ENCODE assay signal across 16 mouse cellular contexts in genomic region chrX:136590897-136591257, GRCm38 (mm10). TPM values are rescaled to one million over a fixed set of nuclear protein-coding genes. Genes with fewer than 3 reads are reported as not detected.
DNase-seq lines count a peak whose midpoint lies in the region; ATAC-seq and TF ChIP-seq lines count a peak whose summit lies in the region.
"Had no signal": no experiment of that assay in that cellular context is flagged by ENCODE, and none has a peak within 500 bp of the region (broad histone marks: within the 10 kb centered on the region; RNA-seq: fewer than 3 reads in every experiment).

No protein-coding gene starts in this region.

- no peaks in the 10 kb centered on the region for H3K9me3 ChIP-seq in CH12.LX (replicated peaks; ENCODE audit: low read length)
- H3K9me3 ChIP-seq in forebrain, embryonic 16.5 days (ENCODE audit: control insufficient read depth, low read length): no peaks in the 10 kb centered on the region
- no peaks in the 10 kb centered on the region for H3K9me3 ChIP-seq in midbrain, embryonic 12.5 days

- H3K4me3 ChIP-seq in CH12.LX (replicated peaks in 1 of 3; ENCODE audit: low read depth in 2 of 3, low read length in 2 of 3, poor library complexity in 1 of 3): peak overlapping the region; percentile 45 to 65 (median 56)
- peak overlapping the region; percentile 57 for H3K4me3 ChIP-seq in cortical plate, adult 2 months (ENCODE audit: insufficient read depth, low read length)
- H3K4me3 ChIP-seq in forebrain, embryonic 16.5 days (replicated peaks; ENCODE audit: low read length): peak overlapping the region; percentile 40
- H3K4me3 ChIP-seq in midbrain, embryonic 12.5 days: peak overlapping the region; percentile 37

- H3K27ac ChIP-seq in CH12.LX (ENCODE audit: insufficient read depth, low read depth): no peak overlapping the region
- H3K27ac ChIP-seq in cortical plate, adult 2 months (ENCODE audit: insufficient read depth, low read length): no peak overlapping the region
- peak overlapping the region; percentile 61 for H3K27ac ChIP-seq in forebrain, embryonic 16.5 days (ENCODE audit: low read length)
- peak overlapping the region; percentile 83 for H3K27ac ChIP-seq in midbrain, embryonic 12.5 days (replicated peaks)
- H3K27ac ChIP-seq: liver, embryonic 14.5 days; macrophage had no signal

- no peak for TF ChIP-seq RAD21 in CH12.LX (IDR thresholded peaks at IDR 0.05; ENCODE audit: low read depth, low read length)

- dilution Hi-C loops in CH12.LX (cut with MboI; ENCODE audit: extremely low pct_ligation_motif_present, extremely low pct_unique_long_range_greater_than_20kb, low sequenced_read_pairs): no loop called here

- peak overlapping the region; percentile 78; the same call in 1 of the 2 replicates for H3K4me2 ChIP-seq in CH12.LX (ENCODE audit: insufficient read depth, low read depth, poor library complexity, severe bottlenecking)
- peak overlapping the region; percentile 27 for H3K4me2 ChIP-seq in forebrain, embryonic 16.5 days (ENCODE audit: low read length)
- H3K4me2 ChIP-seq in midbrain, embryonic 12.5 days (replicated peaks): peak overlapping the region; percentile 44
- H3K4me2 ChIP-seq: heart, embryonic 11.5 days had no signal

- no peaks in the 10 kb centered on the region for H3K4me1 ChIP-seq in CH12.LX (ENCODE audit: control insufficient read depth in 1 of 2, insufficient read depth in 2 of 2)
- H3K4me1 ChIP-seq in cortical plate, adult 2 months (ENCODE audit: control insufficient read depth, insufficient read depth, low read length): no peaks in the 10 kb centered on the region
- no peaks in the 10 kb centered on the region for H3K4me1 ChIP-seq in forebrain, embryonic 16.5 days (replicated peaks; ENCODE audit: control insufficient read depth, insufficient read depth, low read length)
- H3K4me1 ChIP-seq in midbrain, embryonic 12.5 days: no peaks in the 10 kb centered on the region

- in situ Hi-C loops in CH12.LX (cut with MboI; ENCODE audit: low pct_ligation_motif_present, low pct_unique_long_range_greater_than_20kb, low sequenced_read_pairs): no loop called here

- H3K36me3 ChIP-seq in CH12.LX (replicated peaks in 1 of 2; ENCODE audit: control insufficient read depth in 1 of 2, insufficient read depth in 1 of 2, low read length in 1 of 2): no peaks in the 10 kb centered on the region
- no peaks in the 10 kb centered on the region for H3K36me3 ChIP-seq in forebrain, embryonic 16.5 days (ENCODE audit: control insufficient read depth, insufficient read depth)
- H3K36me3 ChIP-seq in midbrain, embryonic 12.5 days: no peaks in the 10 kb centered on the region

- TF ChIP-seq POLR2A in CH12.LX (IDR thresholded peaks at IDR 0.05; ENCODE audit: low read depth, low read length): no peak
- TF ChIP-seq POLR2A in cortical plate, adult 2 months (IDR thresholded peaks at IDR 0.05; ENCODE audit: extremely low read depth, insufficient read depth, low read length): no peak

- H3K79me2 ChIP-seq in CH12.LX (replicated peaks; ENCODE audit: control insufficient read depth, extremely low read depth, insufficient read depth, poor library complexity, severe bottlenecking): no peaks in the 10 kb centered on the region

- TF ChIP-seq EP300 in CH12.LX (IDR thresholded peaks at IDR 0.05; ENCODE audit: low read length): no peak

- no peaks in the 10 kb centered on the region for H3K27me3 ChIP-seq in CH12.LX (replicated peaks)
- no peaks in the 10 kb centered on the region for H3K27me3 ChIP-seq in forebrain, embryonic 16.5 days (replicated peaks; ENCODE audit: control insufficient read depth, insufficient read depth, low read length)
- H3K27me3 ChIP-seq in midbrain, embryonic 12.5 days: no peaks in the 10 kb centered on the region

- no peak for DNase-seq in CH12.LX (ENCODE audit: extremely low read depth)
- no peak for DNase-seq in right cerebral cortex, postnatal 25 days
- no peak for DNase-seq in layer of hippocampus, adult 11-12 months (ENCODE audit: low spot score)
- DNase-seq in thymus, postnatal 36 days: no peak
- DNase-seq: adrenal gland, postnatal 25 days had no signal

- peak; percentile 70 for ATAC-seq in forebrain, embryonic 16.5 days
- peak; percentile 76 for ATAC-seq in midbrain, embryonic 12.5 days (ENCODE audit: low FRiP score, low read depth)

- 13% methylated on average over 2 of the region's 2 CpGs for WGBS in forebrain, embryonic 16.5 days
- WGBS in midbrain, embryonic 12.5 days: 31% methylated on average over 2 of the region's 2 CpGs

- TF ChIP-seq CTCF in CH12.LX (conservative IDR thresholded peaks at IDR 0.05 in 1 of 2, IDR thresholded peaks at IDR 0.05 in 1 of 2; ENCODE audit: low read depth in 2 of 2, low read length in 2 of 2): no peak
- no peak for TF ChIP-seq CTCF in cortical plate, adult 2 months (IDR thresholded peaks at IDR 0.05; ENCODE audit: extremely low read depth, insufficient read depth, low read length)

- no peak overlapping the region for H3K9ac ChIP-seq in CH12.LX (ENCODE audit: insufficient read depth, low read depth)
- H3K9ac ChIP-seq in forebrain, embryonic 16.5 days (replicated peaks; ENCODE audit: low read depth, low read length): peak overlapping the region; percentile 50
- peak overlapping the region; percentile 37; the same call in 1 of the 2 replicates for H3K9ac ChIP-seq in midbrain, embryonic 12.5 days (replicated peaks)
- H3K9ac ChIP-seq: liver, embryonic 14.5 days had no signal

TF ChIP-seq in CH12.LX, 34 proteins besides CTCF, POLR2A, EP300 and RAD21:
- TF ChIP-seq SMC3 (IDR thresholded peaks at IDR 0.05; ENCODE audit: low read depth, low read length): no peak
- no peak for TF ChIP-seq UBTF (IDR thresholded peaks at IDR 0.05; ENCODE audit: low read depth, low read length)
- no peak for TF ChIP-seq ZNF384 (IDR thresholded peaks at IDR 0.05; ENCODE audit: low read depth, low read length)
- TF ChIP-seq POLR2AphosphoS2 (IDR thresholded peaks at IDR 0.05; ENCODE audit: low read depth, low read length): no peak

RNA-seq across cellular contexts. Expression of gene Tceal3, which starts 0.2 kb away (rescaled TPM):
- total RNA-seq in CH12.LX (2012; rRNA removed): not detected in 2 replicates
- not detected in 2 replicates for total RNA-seq in CH12.LX (2014; rRNA removed)
- not detected in 2 replicates for polyA plus RNA-seq in CH12.LX (2012; ENCODE audit: insufficient read length, low read depth)
- polyA plus RNA-seq in cortical plate, adult 2 months (2012; rRNA removed): 243 and 298 TPM in 2 replicates
- 49.1 and 56.4 TPM in 2 replicates for polyA plus RNA-seq in forebrain, embryonic 16.5 days (2015; fragmentation: Nextera tagmentation; extraction: Ambion mirVana)
- 26.9 and 32.3 TPM in 2 replicates for polyA plus RNA-seq in midbrain, embryonic 12.5 days (2016; fragmentation: Nextera tagmentation; extraction: Ambion mirVana)
- polyA plus RNA-seq: macrophage had no signal

RNA-seq across cellular contexts. Expression of gene Kir3dl2, which starts 47.0 kb away (rescaled TPM):
- total RNA-seq in CH12.LX (2012; rRNA removed): not detected in 2 replicates
- total RNA-seq in CH12.LX (2014; rRNA removed): not detected in 2 replicates
- polyA plus RNA-seq in CH12.LX (2012; ENCODE audit: insufficient read length, low read depth): not detected in 2 replicates
- polyA plus RNA-seq in cortical plate, adult 2 months (2012; rRNA removed): 0.08 TPM in 1 of 2 replicates, not detected in the other
- polyA plus RNA-seq in forebrain, embryonic 16.5 days (2015; fragmentation: Nextera tagmentation; extraction: Ambion mirVana): 0.19 and 0.22 TPM in 2 replicates
- polyA plus RNA-seq in midbrain, embryonic 12.5 days (2016; fragmentation: Nextera tagmentation; extraction: Ambion mirVana): 0.17 TPM in 1 of 2 replicates, not detected in the other
- total RNA-seq: adrenal gland, postnatal 25 days; gastrocnemius, adult 18-20 months; left cerebral cortex, postnatal 25 days had no signal
- polyA plus RNA-seq: heart, embryonic 11.5 days; intestine, embryonic 14.5 days; large intestine, adult 2 months; liver, embryonic 14.5 days; macrophage; stomach, embryonic 16.5 days had no signal

Comparison
In these comparisons a context has a peak if more than half of its experiments do, and no peak if none do; other contexts are left out.
1. H3K27ac ChIP-seq: peak in forebrain, embryonic 16.5 days (single experiment) and midbrain, embryonic 12.5 days (single experiment); none in CH12.LX (single experiment) and cortical plate, adult 2 months (single experiment).
2. H3K4me2 ChIP-seq: peak in every context shown above with its lines; median percentile 78 in CH12.LX; 44 in midbrain, embryonic 12.5 days; 27 in forebrain, embryonic 16.5 days.
3. RNA of gene Tceal3, which starts 0.2 kb away (polyA plus RNA-seq): 243 to 298 TPM in cortical plate, adult 2 months, 49.1 to 56.4 TPM in forebrain, embryonic 16.5 days and 26.9 to 32.3 TPM in midbrain, embryonic 12.5 days; not detected in CH12.LX; every median in the first group is over 10 times any median in the second.
4. Peak in every context shown above with its lines, with median percentiles within 50 percentile points of each other: H3K4me3 ChIP-seq.